Mouse (Mus musculus): Measurements from ENCODE around the gene Esp23. TPM values are rescaled to one million over a fixed set of nuclear protein-coding genes. Genes with fewer than 3 reads are reported as not detected.

Gene Esp23
- polyA plus RNA-seq (2015; fragmentation: Nextera tagmentation; extraction: Ambion mirVana), result not detected in 2 replicates

DNA sequence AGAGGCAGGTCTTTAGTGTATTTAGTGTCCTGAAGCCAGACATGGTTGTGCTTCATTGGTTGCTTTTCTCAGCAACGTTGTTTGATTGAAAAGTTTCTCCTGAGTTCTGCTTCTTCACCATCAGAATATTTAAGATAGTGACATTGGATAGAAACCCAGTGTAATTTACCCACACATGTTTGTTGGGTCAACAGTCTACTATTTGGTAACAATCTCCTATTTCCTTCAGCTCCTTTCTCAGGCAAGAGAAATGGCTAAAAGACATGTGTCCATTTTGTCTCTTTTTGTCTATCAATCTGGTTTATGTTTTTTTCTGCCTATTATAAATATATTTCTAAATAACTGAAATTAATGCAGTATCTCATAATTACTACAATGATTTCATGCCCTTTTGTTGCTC lies at the start of gene Esp23:
Esp23 (minus strand) TSS at position 101 of the 400 bp plus-strand sequence.

DNA sequence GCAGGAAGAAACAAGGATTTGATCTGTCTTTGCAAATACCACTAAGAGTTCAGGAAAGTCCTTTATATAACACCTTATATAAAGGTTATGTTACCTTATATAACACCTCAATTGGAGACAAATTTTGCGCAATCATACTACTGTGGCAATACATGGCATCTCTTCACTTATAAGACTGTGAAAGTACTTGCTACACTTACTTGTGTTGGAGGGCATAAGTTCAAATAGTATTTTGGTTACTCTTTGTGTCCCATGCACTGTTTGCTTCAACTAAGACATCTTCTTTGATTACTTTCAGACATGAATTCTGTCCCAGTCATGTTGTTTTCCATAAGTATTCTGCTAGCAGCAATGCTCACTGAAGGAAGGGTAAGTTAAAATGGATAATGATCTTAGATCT lies 18.2 kb upstream of the Esp23 start, which contains the start of gene Esp22:
Esp22 (plus strand) TSS at position 301 of the 400 bp plus-strand sequence.

DNA sequence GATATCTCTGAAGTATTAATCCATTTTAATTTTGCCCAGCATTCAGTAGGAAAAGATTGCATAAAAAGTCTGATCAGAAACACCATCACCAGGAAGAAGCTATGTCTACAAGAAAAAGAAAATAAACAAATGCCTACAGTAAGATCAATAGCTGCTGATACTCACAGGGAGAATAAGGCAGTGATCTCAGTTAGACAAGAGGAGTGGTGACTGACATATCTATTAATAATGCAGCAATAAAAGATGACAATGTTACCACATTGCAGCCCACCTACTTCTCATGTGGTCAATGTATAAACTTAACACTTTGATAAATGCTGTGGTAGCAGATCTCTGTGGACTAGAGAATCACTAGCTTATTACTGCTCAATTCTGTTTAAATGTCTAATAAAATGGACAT lies 33.6 kb downstream of the Esp23 start, which contains the start of gene Gm21903:
Gm21903 (minus strand) TSS at position 101 of the 400 bp plus-strand sequence.

DNA sequence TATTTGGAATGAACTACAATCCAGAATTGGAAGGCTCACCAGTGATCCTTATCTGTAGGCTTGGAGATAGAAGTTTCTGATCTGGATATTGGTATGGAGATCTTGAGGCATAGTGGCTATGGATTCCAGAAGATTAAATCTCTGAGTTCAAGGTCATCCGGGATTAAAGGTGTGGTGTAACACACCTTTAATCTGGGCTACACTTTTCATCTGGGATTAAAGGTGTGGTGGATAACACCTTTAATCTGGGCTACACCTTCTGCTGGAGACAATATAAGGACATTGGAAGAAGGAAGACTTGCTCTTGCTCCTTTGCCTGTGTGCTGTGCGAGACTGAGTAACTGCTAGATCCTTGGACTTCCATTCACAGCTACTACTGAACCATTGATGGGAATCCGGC lies 40.4 kb downstream of the Esp23 start, which contains the start of gene Esp24:
Esp24 (plus strand) TSS at position 301 of the 400 bp plus-strand sequence.

Other genes with a start within 250 kb of the Esp23 start
- gene Esp24, start 40.3 kb downstream of the Esp23 start, polyA plus RNA-seq (2015; fragmentation: Nextera tagmentation; extraction: Ambion mirVana), result not detected in 2 replicates
- gene Gm21903, start 33.7 kb downstream of the Esp23 start, polyA plus RNA-seq (2015; fragmentation: Nextera tagmentation; extraction: Ambion mirVana), result not detected in 2 replicates
- not detected in 2 replicates for gene Esp22, start 18.3 kb upstream of the Esp23 start, polyA plus RNA-seq (2015; fragmentation: Nextera tagmentation; extraction: Ambion mirVana)

Data from spleen, postnatal 0 days (tissue).